Mouse (Mus musculus) kidney, adult 8-10 months (tissue): ENCODE results near the gene Prodh2.
A peak's percentile ranks its signal among the peaks of the same experiment; 100 is the strongest.
"Not testable (repeated sequence)": the region's sequence is repeated elsewhere in the genome, so short reads cannot be mapped to it uniquely, and the experiment has no call there.

Experiments
- DNase-seq, 2 experiments: peaks; one replicate each; pipeline ENCODE4 v3.0.0; 2022

Gene Prodh2

GRCm38 (mm10) chr7:30493401-30493931 lies at the start of gene Prodh2:
Gene Prodh2, plus strand, starts transcription at chr7:30493622.
- DNase-seq, result peak; percentile 70 to 85

DNA sequence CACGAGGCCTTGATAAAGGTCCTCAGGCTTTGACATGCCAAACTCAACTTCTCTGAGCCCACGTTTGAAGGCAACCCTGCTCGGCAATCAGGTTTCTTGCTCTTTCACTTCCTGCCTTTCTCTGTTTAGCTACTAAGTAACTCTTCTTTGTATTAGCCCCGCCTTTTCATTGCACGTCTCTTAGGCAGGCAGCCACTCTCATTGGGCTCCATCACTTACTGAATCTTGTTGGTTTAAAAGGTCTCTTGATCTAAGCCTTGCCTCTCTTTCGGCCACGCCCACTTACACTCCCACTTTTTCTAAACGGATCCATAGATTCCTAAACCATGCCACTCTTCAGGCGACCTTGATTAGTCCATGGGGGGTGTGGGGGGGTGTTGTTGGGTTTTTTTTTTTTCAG lies 49.7 kb upstream of the Prodh2 start:
- no peak for DNase-seq

- DNase-seq, result no peak
Measured at GRCm38 (mm10) chr7:30444154-30444970, 49.1 kb upstream of the Prodh2 start.

GRCm38 (mm10) chr7:30444971-30445751 lies 48.3 kb upstream of the Prodh2 start, which contains the start of gene Aplp1:
Gene Aplp1, minus strand, starts transcription at chr7:30445535.
- DNase-seq, result peak; percentile 22 to 41

- DNase-seq, result no peak
Measured at GRCm38 (mm10) chr7:30450241-30450640, 43.2 kb upstream of the Prodh2 start.

- no peak for DNase-seq
Measured at GRCm38 (mm10) chr7:30453327-30453726, 40.1 kb upstream of the Prodh2 start.

GRCm38 (mm10) chr7:30453766-30454165 lies 39.7 kb upstream of the Prodh2 start:
- DNase-seq, result peak; percentile 53 to 59

GRCm38 (mm10) chr7:30454259-30454658 lies 39.2 kb upstream of the Prodh2 start:
- no peak for DNase-seq

DNA sequence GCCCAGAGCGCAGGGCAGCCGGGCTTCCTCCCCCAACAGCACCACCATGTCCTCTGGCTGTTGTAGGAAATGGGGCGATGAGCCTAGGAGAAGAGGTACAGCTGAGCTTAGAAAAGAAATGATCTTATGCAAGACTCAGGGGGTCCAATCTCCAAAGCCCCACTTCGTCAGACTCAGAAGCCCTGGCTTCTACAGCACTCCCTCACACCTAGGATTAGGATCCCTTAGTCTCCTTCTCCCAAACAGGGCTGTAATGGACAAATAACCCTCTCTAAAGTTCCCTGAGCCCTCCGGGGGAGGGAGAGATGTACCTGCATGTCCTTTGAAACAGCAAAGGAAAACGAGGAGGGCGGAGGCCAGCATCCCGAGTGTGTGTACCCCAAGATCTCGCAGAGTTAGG lies 36.9 kb upstream of the Prodh2 start:
- DNase-seq, result no peak

- no peak for DNase-seq
Measured at GRCm38 (mm10) chr7:30456911-30457628, 36.4 kb upstream of the Prodh2 start.

DNA sequence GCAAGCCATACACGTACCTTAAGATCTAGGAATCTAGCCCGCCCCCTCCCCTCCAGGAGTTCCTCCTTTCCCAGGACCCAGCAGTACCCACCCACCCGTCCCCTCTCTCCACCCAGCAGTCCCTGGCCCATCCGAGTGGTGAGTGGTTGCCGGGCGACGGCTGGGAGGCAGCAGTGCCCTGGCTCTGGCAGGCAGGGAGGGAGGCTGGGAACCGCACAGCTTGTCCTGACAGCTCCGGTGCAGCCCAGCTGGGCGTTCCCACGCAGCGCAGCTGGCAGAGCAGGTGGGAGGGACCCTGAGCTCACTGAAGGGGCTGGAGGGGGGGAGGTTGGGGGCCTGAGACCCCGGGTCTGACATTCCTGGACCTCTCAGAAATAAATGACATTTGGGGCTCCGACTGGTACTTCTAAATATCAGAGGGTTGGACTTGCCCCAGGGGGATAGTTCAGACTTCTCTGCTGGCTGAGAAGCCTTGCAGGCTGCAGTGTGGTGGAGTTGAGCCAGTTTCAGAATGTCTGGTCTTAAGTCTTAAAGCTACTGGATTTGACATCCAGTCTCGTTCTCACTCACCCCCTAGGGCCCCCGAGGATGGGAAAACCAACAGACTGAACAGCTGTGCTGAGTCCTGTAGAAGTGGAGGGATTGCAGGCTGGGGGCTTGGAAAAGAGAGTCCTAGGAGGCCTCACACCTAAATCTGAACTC lies 35.6 kb upstream of the Prodh2 start, which contains the start of the genes Kirrel2 and Nphs1:
Gene Kirrel2, minus strand, starts transcription at position 62 of the 702 bp plus-strand sequence.
Gene Nphs1, plus strand, starts transcription at position 687 of the 702 bp plus-strand sequence.
- no peak for DNase-seq

- no peak for DNase-seq
Measured at GRCm38 (mm10) chr7:30459484-30459883, 33.9 kb upstream of the Prodh2 start.

DNA sequence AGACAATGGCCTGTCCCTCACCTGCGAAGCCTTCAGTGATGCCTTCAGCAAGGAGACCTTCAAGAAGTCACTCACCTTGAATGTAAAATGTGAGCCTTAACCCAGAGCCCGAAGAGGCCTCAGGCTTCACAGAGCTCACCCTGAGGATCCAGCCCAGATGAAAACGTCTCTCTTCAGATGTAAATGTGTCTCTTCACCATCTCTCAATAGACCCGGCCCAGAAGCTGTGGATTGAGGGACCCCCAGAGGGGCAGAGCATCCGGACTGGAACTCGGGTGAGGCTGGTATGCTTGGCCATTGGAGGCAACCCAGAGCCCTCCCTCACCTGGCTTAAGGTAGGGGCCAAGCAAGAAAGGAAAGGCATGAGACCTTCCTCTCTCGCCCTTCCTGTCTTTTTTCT lies 29.9 kb upstream of the Prodh2 start:
- DNase-seq, result no peak

- DNase-seq, result no peak
Measured at GRCm38 (mm10) chr7:30463996-30464395, 29.4 kb upstream of the Prodh2 start.

- no peak for DNase-seq
Measured at GRCm38 (mm10) chr7:30464816-30465300, 28.6 kb upstream of the Prodh2 start.

DNA sequence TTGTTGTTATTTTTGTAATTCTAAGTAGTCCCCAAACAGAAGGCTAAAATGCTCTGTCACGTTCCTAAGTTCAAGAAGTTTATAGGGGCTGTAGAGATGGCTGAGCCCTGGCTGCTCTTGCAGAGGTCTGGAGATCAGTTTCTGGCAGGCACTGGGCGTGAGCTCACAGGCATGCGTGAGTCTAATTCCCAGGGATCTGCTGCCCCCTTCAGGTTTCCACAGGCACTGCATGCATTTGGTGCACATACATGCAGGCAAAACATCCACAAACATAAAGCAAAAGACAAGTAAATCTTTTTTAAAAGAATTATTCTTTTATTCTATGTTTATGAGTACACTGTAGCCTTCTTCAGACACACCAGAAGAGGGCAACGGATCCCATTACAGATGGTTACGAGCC lies 21.0 kb upstream of the Prodh2 start:
- DNase-seq, result peak in 1 of 2 experiments; percentile 39

- DNase-seq, result no peak
Measured at GRCm38 (mm10) chr7:30474999-30475398, 18.4 kb upstream of the Prodh2 start.

GRCm38 (mm10) chr7:30476136-30476535 lies 17.3 kb upstream of the Prodh2 start:
- not testable (repeated sequence) for DNase-seq

GRCm38 (mm10) chr7:30477415-30478381 lies 15.7 kb upstream of the Prodh2 start:
- DNase-seq, result no peak

- DNase-seq, result no peak
Measured at GRCm38 (mm10) chr7:30484250-30484649, 9.2 kb upstream of the Prodh2 start.
